Mouse (Mus musculus): ENCODE data around the gene Tle3.

Tle3 gene

GRCm38 (mm10) chr9:61376650-61377049 lies 4.5 kb downstream of the Tle3 start:
- no peak for DNase-seq (ENCODE audit: low spot score in 2 of 2)

DNA sequence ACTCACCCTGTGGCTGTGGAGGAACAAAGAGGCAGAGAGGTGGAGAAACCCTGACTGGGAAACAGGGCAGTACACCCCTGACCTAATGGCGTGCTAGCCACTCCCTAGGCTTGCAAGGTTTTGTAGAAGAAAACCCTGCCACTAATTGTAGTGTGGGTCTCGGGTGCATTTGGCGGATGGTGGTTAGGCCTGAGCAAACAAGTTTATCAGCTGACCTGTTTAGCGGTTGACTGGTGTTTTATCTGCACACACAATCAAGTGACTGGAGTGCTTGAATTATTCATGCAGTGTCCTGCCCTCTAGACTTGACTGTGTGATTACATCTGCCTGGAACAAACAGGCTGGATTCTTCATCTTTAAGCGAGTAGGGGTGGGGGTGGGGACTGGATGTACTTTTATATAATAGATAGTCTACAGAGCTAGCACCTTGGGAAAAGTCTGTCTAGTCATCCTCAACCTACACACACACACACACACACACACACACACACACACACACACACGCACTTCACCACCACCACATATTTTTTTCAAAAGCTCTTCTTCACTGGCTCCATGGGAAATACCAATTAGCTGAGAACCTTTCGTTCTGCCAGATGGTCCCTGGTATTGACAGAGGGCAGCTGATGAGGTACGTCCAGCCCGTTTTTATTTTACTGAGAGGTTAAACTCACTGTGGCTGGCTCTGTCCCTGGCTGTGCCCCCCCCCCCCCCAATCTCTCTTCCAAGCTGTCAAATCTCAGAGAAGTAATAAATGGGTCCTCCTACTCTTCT lies 5.7 kb downstream of the Tle3 start:
- no peak for DNase-seq (ENCODE audit: low spot score in 2 of 2)

DNA sequence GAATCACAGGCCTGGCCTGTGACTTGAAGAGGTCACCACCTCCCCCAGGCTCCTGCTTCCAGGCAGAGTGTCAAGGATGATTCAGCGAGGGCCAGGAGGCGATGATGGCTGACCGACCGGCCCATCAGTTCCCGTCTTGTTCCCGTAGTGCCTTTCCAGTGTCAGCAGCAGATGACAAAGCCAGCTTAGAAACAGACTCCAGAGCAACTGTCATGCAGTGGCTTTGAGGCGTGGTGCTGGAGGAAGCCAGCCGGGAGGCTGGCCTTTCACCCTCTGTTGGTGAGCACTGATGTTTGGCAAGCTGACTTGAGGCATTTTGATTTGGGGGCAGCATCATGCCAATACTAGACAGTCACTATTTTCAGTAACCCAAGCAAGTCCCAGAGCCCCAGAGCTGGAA lies 6.3 kb downstream of the Tle3 start:
- peak in 1 of 2 experiments; percentile 58 for DNase-seq (ENCODE audit: low spot score in 2 of 2)

DNA sequence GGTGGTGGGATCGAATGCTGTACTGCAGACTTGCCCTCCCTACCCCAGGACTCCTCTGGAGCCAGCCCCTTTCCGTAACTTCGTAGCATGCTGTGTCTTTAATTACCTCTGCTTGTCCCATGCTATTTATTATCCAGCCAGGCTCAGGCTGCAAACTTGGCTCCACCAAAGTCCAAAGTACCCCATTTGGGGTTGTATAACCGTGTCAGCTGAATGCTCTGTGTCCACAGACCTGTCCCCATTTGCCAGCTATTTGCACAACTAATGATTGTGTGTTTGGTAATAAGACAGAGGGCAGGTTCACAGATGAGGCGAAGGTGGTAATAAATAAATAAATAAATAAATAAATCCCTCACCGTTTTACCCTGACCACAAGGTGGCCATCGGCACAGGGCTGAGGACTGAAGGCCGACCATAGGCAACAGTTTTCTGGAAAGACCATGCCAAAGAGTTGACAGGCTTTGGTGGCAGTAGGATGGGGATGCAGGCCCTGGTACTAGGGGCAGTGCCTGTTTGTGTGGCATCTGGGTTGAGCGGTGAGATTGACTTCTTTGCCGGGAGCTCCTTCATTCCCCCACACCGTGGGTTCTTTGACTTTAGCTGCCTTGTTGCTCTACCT lies 7.0 kb downstream of the Tle3 start:
- no peak for DNase-seq (ENCODE audit: low spot score in 2 of 2)

DNA sequence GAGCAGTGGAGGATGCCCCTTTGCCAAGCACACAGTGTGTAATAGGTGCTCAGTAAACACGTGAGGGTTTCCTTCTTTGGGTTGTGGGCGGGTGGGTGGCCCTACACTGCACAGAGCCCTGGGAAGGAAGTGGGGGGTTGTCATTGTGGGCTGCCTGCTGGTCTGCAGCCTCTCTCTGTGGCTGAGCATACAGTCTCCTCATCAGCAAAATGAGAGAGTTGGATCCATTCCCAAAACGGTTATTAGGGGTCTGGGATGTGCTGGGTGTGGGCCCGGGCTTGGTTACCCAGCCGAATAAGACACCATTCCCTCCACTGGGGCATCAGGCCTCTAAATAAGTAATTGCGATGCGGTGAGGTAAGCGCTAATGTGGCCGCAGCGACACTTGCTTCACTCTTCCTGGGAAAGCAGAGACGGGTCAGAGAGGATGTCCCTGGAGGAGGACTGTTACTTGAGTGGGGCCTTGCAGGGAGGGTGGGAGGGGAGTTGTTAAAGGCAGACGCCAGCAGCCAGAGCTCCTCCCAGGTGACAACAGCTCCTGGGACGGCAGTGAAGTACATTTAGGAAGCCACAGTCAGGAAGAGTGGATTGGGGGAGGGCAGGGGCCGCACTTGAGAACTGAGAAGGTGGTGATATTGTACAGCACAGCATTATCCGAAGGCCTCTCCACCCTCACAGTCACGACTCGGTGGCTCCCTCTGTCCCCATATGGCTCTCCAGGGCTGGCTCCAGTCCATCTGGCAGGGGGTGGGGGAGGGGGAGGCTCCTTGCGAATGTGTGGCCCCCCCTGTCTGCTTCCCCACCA lies 8.3 kb downstream of the Tle3 start:
- DNase-seq (ENCODE audit: low spot score in 2 of 2) = peak in 1 of 2 experiments; percentile 54

- no peak for DNase-seq (ENCODE audit: low spot score in 2 of 2)
Measured at GRCm38 (mm10) chr9:61381063-61381408, 8.9 kb downstream of the Tle3 start.

- DNase-seq (ENCODE audit: low spot score in 2 of 2) = no peak
Measured at GRCm38 (mm10) chr9:61381445-61381844, 9.3 kb downstream of the Tle3 start.

GRCm38 (mm10) chr9:61382595-61383186 lies 10.5 kb downstream of the Tle3 start:
- DNase-seq (ENCODE audit: low spot score in 2 of 2) = no peak

- DNase-seq (ENCODE audit: low spot score in 2 of 2) = no peak
Measured at GRCm38 (mm10) chr9:61384101-61384500, 11.9 kb downstream of the Tle3 start.

- DNase-seq (ENCODE audit: low spot score in 2 of 2) = no peak
Measured at GRCm38 (mm10) chr9:61384646-61385443, 12.7 kb downstream of the Tle3 start.

GRCm38 (mm10) chr9:61385753-61386152 lies 13.6 kb downstream of the Tle3 start:
- peak; percentile 39 to 70 for DNase-seq (ENCODE audit: low spot score in 2 of 2)

- no peak for DNase-seq (ENCODE audit: low spot score in 2 of 2)
Measured at GRCm38 (mm10) chr9:61386314-61386713, 14.1 kb downstream of the Tle3 start.

DNA sequence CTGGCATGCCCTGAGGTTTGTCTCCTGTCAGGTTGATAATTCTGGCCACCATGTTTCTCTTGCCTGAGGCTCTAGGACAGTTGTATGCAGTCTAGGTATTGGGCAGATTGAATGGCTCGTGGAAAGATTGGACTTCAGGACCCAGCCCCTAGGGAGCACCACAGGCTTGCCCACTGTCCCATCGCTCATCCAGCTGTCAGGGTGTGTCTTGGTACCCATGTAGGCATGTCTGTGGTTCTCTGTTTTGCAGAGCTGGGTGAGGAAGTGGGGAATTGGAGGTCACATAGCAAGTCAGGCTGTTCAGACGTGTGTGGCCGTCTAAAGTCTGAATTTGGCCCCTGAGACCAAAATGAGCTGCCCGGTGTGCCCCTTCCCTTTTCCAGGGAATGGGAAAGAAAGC lies 15.6 kb downstream of the Tle3 start:
- DNase-seq (ENCODE audit: low spot score in 2 of 2) = no peak

- no peak for DNase-seq (ENCODE audit: low spot score in 2 of 2)
Measured at GRCm38 (mm10) chr9:61388214-61388613, 16.0 kb downstream of the Tle3 start.

DNA sequence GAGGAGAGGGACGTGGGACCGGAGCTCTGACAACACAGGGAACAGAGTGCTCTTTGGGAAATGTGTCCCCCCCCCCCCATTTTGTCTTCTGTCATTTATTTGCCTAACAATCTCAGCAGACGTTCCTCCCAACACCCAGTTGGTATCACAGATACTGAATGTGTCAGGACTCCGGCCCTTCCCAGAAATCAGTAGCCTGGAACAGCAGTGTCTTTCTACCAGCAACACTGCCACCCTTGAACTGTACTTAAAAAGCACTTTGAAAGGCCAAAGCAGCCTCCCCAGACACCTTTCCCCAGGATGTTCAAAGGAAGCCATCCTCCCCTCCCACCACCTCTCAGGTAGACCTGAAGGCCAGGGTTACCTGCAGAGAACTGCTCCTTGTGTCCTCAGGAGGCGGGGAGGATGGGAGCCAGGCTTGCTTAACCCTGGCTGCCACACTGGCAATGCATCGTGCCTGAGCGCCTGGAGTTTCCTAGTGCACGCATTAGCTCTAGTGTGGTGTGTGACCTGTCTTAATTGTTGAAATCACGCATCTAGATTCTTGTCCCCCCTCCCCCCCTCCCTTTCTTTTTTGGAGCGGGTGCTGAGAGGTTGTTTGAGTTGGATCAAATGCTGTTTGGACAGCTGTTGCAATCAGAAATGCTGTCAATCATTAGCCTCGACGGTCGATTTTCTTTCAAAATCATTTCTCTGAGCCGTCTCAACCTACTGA lies 16.7 kb downstream of the Tle3 start:
- no peak for DNase-seq (ENCODE audit: low spot score in 2 of 2)

DNA sequence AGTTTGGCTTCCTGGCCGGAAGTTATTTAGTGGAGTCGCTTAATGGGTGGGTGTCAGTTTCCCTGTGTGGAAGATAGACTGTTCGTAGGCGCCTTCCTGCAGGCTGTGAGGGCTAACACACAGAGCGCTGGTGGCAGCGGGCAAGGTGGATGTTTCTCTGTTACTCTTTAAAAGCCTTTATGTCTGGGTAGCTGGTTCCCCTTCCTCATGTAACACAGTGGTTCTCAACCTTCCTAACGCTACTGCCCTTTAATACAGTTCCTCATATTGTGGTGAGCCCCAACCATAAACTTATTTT lies 17.2 kb downstream of the Tle3 start:
- DNase-seq (ENCODE audit: low spot score in 2 of 2) = no peak

- no peak for DNase-seq (ENCODE audit: low spot score in 2 of 2)
Measured at GRCm38 (mm10) chr9:61391570-61392337, 19.6 kb downstream of the Tle3 start.

GRCm38 (mm10) chr9:61392338-61392620 lies 20.1 kb downstream of the Tle3 start:
- DNase-seq (ENCODE audit: low spot score in 2 of 2) = no peak

- DNase-seq (ENCODE audit: low spot score in 2 of 2) = no peak
Measured at GRCm38 (mm10) chr9:61393161-61393560, 21.0 kb downstream of the Tle3 start.

GRCm38 (mm10) chr9:61393847-61394246 lies 21.7 kb downstream of the Tle3 start:
- no peak for DNase-seq (ENCODE audit: low spot score in 2 of 2)

DNA sequence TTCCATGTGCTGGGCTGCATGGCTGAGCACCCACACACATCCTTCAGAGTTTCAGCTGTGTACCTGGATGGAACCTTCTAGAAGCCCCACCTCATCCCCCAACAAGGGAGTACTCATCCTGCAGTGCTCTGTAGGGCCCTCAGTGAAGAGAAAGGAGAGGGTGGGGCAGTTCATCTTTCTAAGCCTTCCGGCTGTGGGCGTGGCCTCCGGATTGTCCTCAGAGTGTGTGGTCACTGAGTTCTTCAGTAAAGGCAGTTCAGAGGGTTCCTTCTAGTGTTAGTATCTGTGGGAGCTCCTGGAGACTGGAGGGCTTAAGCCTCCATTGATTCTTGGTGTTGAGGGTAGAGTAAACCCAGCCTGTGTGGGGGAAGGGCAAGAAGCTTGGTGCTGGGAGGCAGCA lies 22.9 kb downstream of the Tle3 start:
- DNase-seq (ENCODE audit: low spot score in 2 of 2) = no peak

Measured in heart, adult 9 months (tissue).